Mouse (Mus musculus) gastrocnemius, adult 8-10 months (tissue): ENCODE results near the gene Lhx9. TPM values are rescaled to one million over a fixed set of nuclear protein-coding genes. Genes with fewer than 3 reads are reported as not detected.

Experiments used
- DNase-seq, 2 experiments: peaks; one replicate each; pipeline ENCODE4 v3.0.0; 2022; ENCODE audit warnings: low spot score in 2 of 2
- total RNA-seq, 4 experiments: library from RNA; stranded (reverse); gene quantifications; 2 replicates each; pipeline ENCODE4 v1.2.4; 2022

The Lhx9 gene
- total RNA-seq, 4 experiments from 2014 or later: not detected

- DNase-seq: no peak
Observed at GRCm38 (mm10) chr1:138840440-138841305, 7.7 kb downstream of the Lhx9 start.

- no peak for DNase-seq
Observed at GRCm38 (mm10) chr1:138839809-138840430, 8.5 kb downstream of the Lhx9 start.

GRCm38 (mm10) chr1:138839291-138839690, 9.1 kb downstream of the Lhx9 start:
- DNase-seq: no peak

- DNase-seq: no peak
Observed at GRCm38 (mm10) chr1:138837786-138838743, 10.3 kb downstream of the Lhx9 start.

- DNase-seq: no peak
Observed at GRCm38 (mm10) chr1:138835355-138835900, 12.9 kb downstream of the Lhx9 start.

- no peak for DNase-seq
Observed at GRCm38 (mm10) chr1:138831309-138831708, 17.1 kb downstream of the Lhx9 start.

GRCm38 (mm10) chr1:138826841-138827240, 21.5 kb downstream of the Lhx9 start:
- DNase-seq: no peak

- DNase-seq: no peak
Observed at GRCm38 (mm10) chr1:138822985-138823322, 25.4 kb downstream of the Lhx9 start.

- no peak for DNase-seq
Observed at GRCm38 (mm10) chr1:138822255-138822984, 26.0 kb downstream of the Lhx9 start.

- DNase-seq: no peak
Observed at GRCm38 (mm10) chr1:138801732-138802131, 46.6 kb downstream of the Lhx9 start.

GRCm38 (mm10) chr1:138801296-138801695, 47.1 kb downstream of the Lhx9 start:
- no peak for DNase-seq

- DNase-seq: no peak
Observed at GRCm38 (mm10) chr1:138799692-138800314, 48.6 kb downstream of the Lhx9 start.

- no peak for DNase-seq
Observed at GRCm38 (mm10) chr1:138798110-138798509, 50.3 kb downstream of the Lhx9 start.

GRCm38 (mm10) chr1:138785856-138786255, 62.5 kb downstream of the Lhx9 start:
- no peak for DNase-seq

- no peak for DNase-seq
Observed at GRCm38 (mm10) chr1:138784019-138784418, 64.4 kb downstream of the Lhx9 start.

Other genes with a start within 250 kb of the Lhx9 start
- gene Nek7, start 228.4 kb downstream of the Lhx9 start, total RNA-seq: 100 to 1,000 TPM; 119 to 137 (median 125) TPM
- 10 to 100 TPM; 15.9 to 19.9 (median 18.9) TPM for gene 2310009B15Rik, start 8.3 kb upstream of the Lhx9 start, total RNA-seq
- 10 to 100 TPM; 20.7 to 29.5 (median 22.2) TPM for gene Dennd1b, start 114.9 kb upstream of the Lhx9 start, total RNA-seq